Mouse (Mus musculus): Measurements from ENCODE around the gene Rad18. TPM values are rescaled to one million over a fixed set of nuclear protein-coding genes. Genes with fewer than 3 reads are reported as not detected.
A peak's percentile ranks its signal among the peaks of the same experiment; 100 is the strongest.

Gene Rad18
- polyA plus RNA-seq, 1 experiment from 2014 or later = 41.8 TPM

- Histone ChIP-seq H3K4me3 (no peak overlapping the region), H3K9me3 (no peaks in the 10 kb centered on the region), H3K4me1 (no peaks in the 10 kb centered on the region), H3K4me2 (replicated peaks) (no peak overlapping the region), H3K27ac (no peak overlapping the region), H3K27me3 (no peaks in the 10 kb centered on the region), H3K36me3 (peaks cover 14% of the 10 kb centered on the region), H3K9ac (no peak overlapping the region)
- no peak for ATAC-seq (ENCODE audit: low FRiP score, low read depth)
- WGBS = 84% methylated on average over 4 of the region's 4 CpGs
Observed at GRCm38 (mm10) chr6:112630291-112630690, 66.2 kb downstream of the Rad18 start.

GRCm38 (mm10) chr6:112628301-112628700 lies 68.2 kb downstream of the Rad18 start:
- ATAC-seq (ENCODE audit: low FRiP score, low read depth) = no peak

GRCm38 (mm10) chr6:112622321-112622720 lies 74.2 kb downstream of the Rad18 start:
- 87% methylated on average over 4 of the region's 4 CpGs for WGBS
- no peak for ATAC-seq (ENCODE audit: low FRiP score, low read depth)
- H3K36me3 ChIP-seq = peaks cover 24% of the 10 kb centered on the region

More at GRCm38 (mm10) chr6:112628301-112628700, 68.2 kb downstream of the Rad18 start:
- peaks cover 27% of the 10 kb centered on the region for H3K36me3 ChIP-seq
- no peak overlapping the region for H3K9ac ChIP-seq
- no peaks in the 10 kb centered on the region for H3K27me3 ChIP-seq
- WGBS = 80% methylated on average over 8 of the region's 8 CpGs
- H3K4me1 ChIP-seq = no peaks in the 10 kb centered on the region
- H3K4me3 ChIP-seq = no peak overlapping the region
- no peaks in the 10 kb centered on the region for H3K9me3 ChIP-seq
- no peak overlapping the region for H3K27ac ChIP-seq
- H3K4me2 ChIP-seq (replicated peaks) = no peak overlapping the region

GRCm38 (mm10) chr6:112620027-112620426 lies 76.5 kb downstream of the Rad18 start:
- 52% methylated on average over 5 of the region's 5 CpGs for WGBS
- Histone ChIP-seq H3K4me1 (no peaks in the 10 kb centered on the region), H3K4me2 (replicated peaks) (no peak overlapping the region), H3K27ac (no peak overlapping the region), H3K36me3 (peaks cover 21% of the 10 kb centered on the region), H3K9ac (no peak overlapping the region), H3K9me3 (no peaks in the 10 kb centered on the region), H3K27me3 (no peaks in the 10 kb centered on the region), H3K4me3 (no peak overlapping the region)
- no peak for ATAC-seq (ENCODE audit: low FRiP score, low read depth)

More at GRCm38 (mm10) chr6:112622321-112622720, 74.2 kb downstream of the Rad18 start:
- Histone ChIP-seq H3K4me3 (no peak overlapping the region), H3K9me3 (no peaks in the 10 kb centered on the region), H3K4me1 (no peaks in the 10 kb centered on the region), H3K4me2 (replicated peaks) (no peak overlapping the region), H3K27me3 (no peaks in the 10 kb centered on the region), H3K27ac (no peak overlapping the region), H3K9ac (no peak overlapping the region)

GRCm38 (mm10) chr6:112617728-112618318 lies 78.7 kb downstream of the Rad18 start:
- WGBS = 89% methylated on average over 4 of the region's 4 CpGs
- no peak for ATAC-seq (ENCODE audit: low FRiP score, low read depth)
- H3K9ac ChIP-seq = no peak overlapping the region

GRCm38 (mm10) chr6:112609027-112609426 lies 87.5 kb downstream of the Rad18 start:
- Histone ChIP-seq H3K27ac (no peak overlapping the region), H3K9ac (no peak overlapping the region), H3K4me2 (replicated peaks) (0 out of 2 replicates have a peak overlapping the region, but pooled peaks have one; percentile 1), H3K9me3 (no peaks in the 10 kb centered on the region), H3K36me3 (no peaks in the 10 kb centered on the region), H3K4me3 (no peak overlapping the region), H3K4me1 (peaks cover 9% of the 10 kb centered on the region; the same call in 1 of the 2 replicates), H3K27me3 (no peaks in the 10 kb centered on the region)
- 14% methylated on average over 4 of the region's 4 CpGs for WGBS
- ATAC-seq (ENCODE audit: low FRiP score, low read depth) = no peak

More at GRCm38 (mm10) chr6:112617728-112618318, 78.7 kb downstream of the Rad18 start:
- Histone ChIP-seq H3K36me3 (peaks cover 11% of the 10 kb centered on the region), H3K4me2 (replicated peaks) (no peak overlapping the region), H3K27ac (no peak overlapping the region), H3K27me3 (no peaks in the 10 kb centered on the region), H3K4me1 (no peaks in the 10 kb centered on the region), H3K9me3 (no peaks in the 10 kb centered on the region), H3K4me3 (no peak overlapping the region)

- no peak for ATAC-seq (ENCODE audit: low FRiP score, low read depth)
- H3K4me3 ChIP-seq = no peak overlapping the region
- no peak overlapping the region for H3K9ac ChIP-seq
- no peaks in the 10 kb centered on the region for H3K4me1 ChIP-seq
- H3K27ac ChIP-seq = no peak overlapping the region
- H3K4me2 ChIP-seq (replicated peaks) = no peak overlapping the region
- H3K27me3 ChIP-seq = no peaks in the 10 kb centered on the region
- H3K9me3 ChIP-seq = no peaks in the 10 kb centered on the region
- H3K36me3 ChIP-seq = no peaks in the 10 kb centered on the region
Observed at GRCm38 (mm10) chr6:112603866-112604265, 92.6 kb downstream of the Rad18 start.

GRCm38 (mm10) chr6:112594971-112595370 lies 101.5 kb downstream of the Rad18 start:
- Histone ChIP-seq H3K27ac (no peak overlapping the region), H3K4me3 (no peak overlapping the region), H3K27me3 (no peaks in the 10 kb centered on the region), H3K4me2 (replicated peaks) (no peak overlapping the region), H3K36me3 (no peaks in the 10 kb centered on the region), H3K9ac (no peak overlapping the region), H3K9me3 (no peaks in the 10 kb centered on the region), H3K4me1 (no peaks in the 10 kb centered on the region)
- ATAC-seq (ENCODE audit: low FRiP score, low read depth) = no peak
- 85% methylated on average over 7 of the region's 7 CpGs for WGBS

- WGBS = 77% methylated on average over 1 of the region's 1 CpGs
- no peak overlapping the region for H3K4me2 ChIP-seq (replicated peaks)
- no peaks in the 10 kb centered on the region for H3K36me3 ChIP-seq
- no peaks in the 10 kb centered on the region for H3K27me3 ChIP-seq
- no peak overlapping the region for H3K9ac ChIP-seq
- no peak for ATAC-seq (ENCODE audit: low FRiP score, low read depth)
- H3K4me3 ChIP-seq = no peak overlapping the region
- no peaks in the 10 kb centered on the region for H3K4me1 ChIP-seq
- H3K9me3 ChIP-seq = no peaks in the 10 kb centered on the region
- H3K27ac ChIP-seq = no peak overlapping the region
Observed at GRCm38 (mm10) chr6:112587912-112588311, 108.6 kb downstream of the Rad18 start.

- H3K27me3 ChIP-seq = no peaks in the 10 kb centered on the region
- no peaks in the 10 kb centered on the region for H3K36me3 ChIP-seq
- no peak overlapping the region for H3K4me3 ChIP-seq
- no peaks in the 10 kb centered on the region for H3K4me1 ChIP-seq
- H3K9ac ChIP-seq = no peak overlapping the region
- no peak for ATAC-seq (ENCODE audit: low FRiP score, low read depth)
- no peak overlapping the region for H3K4me2 ChIP-seq (replicated peaks)
- 84% methylated on average over 4 of the region's 4 CpGs for WGBS
- no peak overlapping the region for H3K27ac ChIP-seq
- no peaks in the 10 kb centered on the region for H3K9me3 ChIP-seq
Observed at GRCm38 (mm10) chr6:112586999-112587398, 109.5 kb downstream of the Rad18 start.

- Histone ChIP-seq H3K27ac (no peak overlapping the region), H3K36me3 (no peaks in the 10 kb centered on the region), H3K9me3 (no peaks in the 10 kb centered on the region), H3K9ac (no peak overlapping the region), H3K27me3 (no peaks in the 10 kb centered on the region), H3K4me1 (no peaks in the 10 kb centered on the region), H3K4me3 (no peak overlapping the region), H3K4me2 (replicated peaks) (no peak overlapping the region)
- no peak for ATAC-seq (ENCODE audit: low FRiP score, low read depth)
- 84% methylated on average over 5 of the region's 5 CpGs for WGBS
Observed at GRCm38 (mm10) chr6:112584961-112585360, 111.5 kb downstream of the Rad18 start.

- Histone ChIP-seq H3K36me3 (no peaks in the 10 kb centered on the region), H3K27me3 (no peaks in the 10 kb centered on the region), H3K9ac (no peak overlapping the region), H3K9me3 (no peaks in the 10 kb centered on the region), H3K27ac (no peak overlapping the region), H3K4me1 (no peaks in the 10 kb centered on the region), H3K4me3 (no peak overlapping the region), H3K4me2 (replicated peaks) (no peak overlapping the region)
- 65% methylated on average over 4 of the region's 4 CpGs for WGBS
- no peak for ATAC-seq (ENCODE audit: low FRiP score, low read depth)
Observed at GRCm38 (mm10) chr6:112582022-112582421, 114.5 kb downstream of the Rad18 start.

- Histone ChIP-seq H3K9ac (no peak overlapping the region), H3K9me3 (no peaks in the 10 kb centered on the region), H3K4me3 (no peak overlapping the region), H3K27me3 (no peaks in the 10 kb centered on the region; the same call in 1 of the 2 replicates), H3K27ac (no peak overlapping the region), H3K36me3 (no peaks in the 10 kb centered on the region), H3K4me2 (replicated peaks) (no peak overlapping the region), H3K4me1 (no peaks in the 10 kb centered on the region)
- WGBS = 73% methylated on average over 5 of the region's 5 CpGs
- no peak for ATAC-seq (ENCODE audit: low FRiP score, low read depth)
Observed at GRCm38 (mm10) chr6:112577198-112577597, 119.3 kb downstream of the Rad18 start.

Measured in limb, embryonic 13.5 days (tissue).